Mouse (Mus musculus): ENCODE measurements around the gene Sdk1. TPM values are rescaled to one million over a fixed set of nuclear protein-coding genes. Genes with fewer than 3 reads are reported as not detected.
"Not testable (repeated sequence)": the region's sequence is repeated elsewhere in the genome, so short reads cannot be mapped to it uniquely, and the experiment has no call there.

The Sdk1 gene
- polyA plus RNA-seq, 1 experiment from 2014 or later = 2.3 TPM

GRCm38 (mm10) chr5:141591246-141591645 lies 350.0 kb downstream of the Sdk1 start:
- no peak overlapping the region for H3K9ac ChIP-seq (ENCODE audit: low read length)
- no peaks in the 10 kb centered on the region for H3K36me3 ChIP-seq (ENCODE audit: control insufficient read depth, insufficient read depth, low read length)
- no peaks in the 10 kb centered on the region for H3K4me1 ChIP-seq (ENCODE audit: control insufficient read depth, insufficient read depth, low read length)
- H3K27me3 ChIP-seq (ENCODE audit: control insufficient read depth, insufficient read depth, low read length) = no peaks in the 10 kb centered on the region
- 93% methylated on average over 5 of the region's 5 CpGs for WGBS
- H3K27ac ChIP-seq (ENCODE audit: low read depth, low read length) = no peak overlapping the region
- ATAC-seq (ENCODE audit: insufficient read depth, low FRiP score, low TSS enrichment) (no peak), DNase-seq (ENCODE audit: low spot score) (no peak)
- H3K9me3 ChIP-seq (ENCODE audit: control insufficient read depth, low read length) = no peaks in the 10 kb centered on the region
- no peak overlapping the region for H3K4me3 ChIP-seq (ENCODE audit: low read depth, low read length)
- no peak overlapping the region for H3K4me2 ChIP-seq (ENCODE audit: low read depth)

DNA sequence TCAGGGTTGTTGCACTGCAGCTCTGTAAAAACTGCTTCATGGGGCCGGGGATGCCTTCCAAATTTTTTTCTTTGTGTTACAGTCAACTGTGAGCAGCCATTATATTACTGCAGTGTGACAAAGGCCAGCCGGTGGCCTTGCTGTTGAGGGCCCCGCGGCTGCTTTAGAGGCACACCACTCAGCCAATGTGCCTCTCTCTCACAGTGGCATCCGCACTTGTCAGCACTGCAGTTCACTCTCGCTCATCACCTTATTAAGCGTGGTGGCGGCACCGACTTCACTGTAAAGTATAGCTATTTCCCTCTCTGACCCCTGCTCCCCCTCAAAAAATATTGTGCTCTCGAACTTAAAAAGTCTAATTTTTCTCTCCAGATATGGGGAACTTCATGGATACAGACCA lies 371.4 kb downstream of the Sdk1 start:
- Histone ChIP-seq H3K4me3 (ENCODE audit: low read depth, low read length) (no peak overlapping the region), H3K27me3 (ENCODE audit: control insufficient read depth, insufficient read depth, low read length) (no peaks in the 10 kb centered on the region), H3K4me2 (ENCODE audit: low read depth) (no peak overlapping the region), H3K9me3 (ENCODE audit: control insufficient read depth, low read length) (no peaks in the 10 kb centered on the region), H3K36me3 (ENCODE audit: control insufficient read depth, insufficient read depth, low read length) (no peaks in the 10 kb centered on the region), H3K27ac (ENCODE audit: low read depth, low read length) (no peak overlapping the region), H3K4me1 (ENCODE audit: control insufficient read depth, insufficient read depth, low read length) (no peaks in the 10 kb centered on the region), H3K9ac (ENCODE audit: low read length) (no peak overlapping the region)
- DNase-seq (ENCODE audit: low spot score) = no peak
- WGBS = 64% methylated on average over 10 of the region's 10 CpGs
- ATAC-seq (ENCODE audit: insufficient read depth, low FRiP score, low TSS enrichment) = no peak

GRCm38 (mm10) chr5:141615763-141616162 lies 374.5 kb downstream of the Sdk1 start:
- no peak overlapping the region for H3K27ac ChIP-seq (ENCODE audit: low read depth, low read length)
- ATAC-seq (ENCODE audit: insufficient read depth, low FRiP score, low TSS enrichment) = no peak
- no peaks in the 10 kb centered on the region for H3K27me3 ChIP-seq (ENCODE audit: control insufficient read depth, insufficient read depth, low read length)
- H3K9ac ChIP-seq (ENCODE audit: low read length) = no peak overlapping the region
- H3K4me3 ChIP-seq (ENCODE audit: low read depth, low read length) = no peak overlapping the region
- no peak for DNase-seq (ENCODE audit: low spot score)
- no peaks in the 10 kb centered on the region for H3K9me3 ChIP-seq (ENCODE audit: control insufficient read depth, low read length)
- H3K4me1 ChIP-seq (ENCODE audit: control insufficient read depth, insufficient read depth, low read length) = no peaks in the 10 kb centered on the region
- 52% methylated on average over 7 of the region's 7 CpGs for WGBS
- no peak overlapping the region for H3K4me2 ChIP-seq (ENCODE audit: low read depth)
- H3K36me3 ChIP-seq (ENCODE audit: control insufficient read depth, insufficient read depth, low read length) = no peaks in the 10 kb centered on the region

DNA sequence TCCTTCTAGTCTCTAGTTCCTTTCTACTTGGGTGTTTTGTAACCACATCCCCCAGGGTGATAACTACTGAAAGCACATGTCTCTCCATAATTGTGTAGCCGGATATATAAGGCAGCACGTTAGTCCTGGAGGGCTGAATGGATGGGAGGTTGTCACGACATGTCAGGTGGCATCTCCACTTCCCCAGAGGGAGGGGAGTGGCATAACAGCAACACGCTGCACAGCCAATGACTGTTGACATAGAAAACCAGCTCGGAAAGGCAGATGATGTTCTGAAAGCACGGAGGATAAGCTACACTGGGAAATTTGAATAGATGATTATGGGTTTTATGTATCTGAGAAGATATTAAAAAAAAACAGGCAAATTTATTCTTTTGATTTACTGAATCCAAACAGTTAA lies 376.4 kb downstream of the Sdk1 start:
- no peak for ATAC-seq (ENCODE audit: insufficient read depth, low FRiP score, low TSS enrichment)
- WGBS = 76% methylated on average over 6 of the region's 6 CpGs
- H3K9me3 ChIP-seq (ENCODE audit: control insufficient read depth, low read length) = no peaks in the 10 kb centered on the region
- no peak overlapping the region for H3K4me2 ChIP-seq (ENCODE audit: low read depth)
- no peaks in the 10 kb centered on the region for H3K36me3 ChIP-seq (ENCODE audit: control insufficient read depth, insufficient read depth, low read length)
- H3K27ac ChIP-seq (ENCODE audit: low read depth, low read length) = no peak overlapping the region
- no peaks in the 10 kb centered on the region for H3K27me3 ChIP-seq (ENCODE audit: control insufficient read depth, insufficient read depth, low read length)
- no peaks in the 10 kb centered on the region for H3K4me1 ChIP-seq (ENCODE audit: control insufficient read depth, insufficient read depth, low read length)
- no peak overlapping the region for H3K9ac ChIP-seq (ENCODE audit: low read length)
- no peak overlapping the region for H3K4me3 ChIP-seq (ENCODE audit: low read depth, low read length)
- DNase-seq (ENCODE audit: low spot score) = no peak

DNA sequence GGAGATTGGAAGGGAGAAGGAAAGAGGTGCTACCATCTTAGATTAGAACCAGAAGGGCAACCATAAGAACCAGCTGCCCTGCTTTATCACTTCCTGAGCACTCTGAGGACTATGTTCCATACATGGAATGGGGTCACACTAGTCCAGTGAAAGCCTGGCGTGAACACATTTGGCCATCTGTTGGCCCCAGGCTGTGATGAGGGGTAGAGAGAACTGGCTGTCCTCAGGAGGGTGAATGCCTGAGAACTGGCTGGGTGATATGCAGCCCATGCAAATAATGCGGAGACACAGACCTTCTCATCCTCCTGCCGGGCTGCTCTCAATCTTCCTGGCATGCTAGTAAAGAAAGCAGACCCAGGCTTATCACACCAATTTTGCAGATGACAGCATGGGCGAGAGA lies 384.1 kb downstream of the Sdk1 start:
- no peak overlapping the region for H3K4me3 ChIP-seq (ENCODE audit: low read depth, low read length)
- 73% methylated on average over 4 of the region's 4 CpGs for WGBS

GRCm38 (mm10) chr5:141631641-141632040 lies 390.4 kb downstream of the Sdk1 start:
- H3K27ac ChIP-seq (ENCODE audit: low read depth, low read length) = no peak overlapping the region
- H3K4me3 ChIP-seq (ENCODE audit: low read depth, low read length) = no peak overlapping the region
- no peak overlapping the region for H3K4me2 ChIP-seq (ENCODE audit: low read depth)
- DNase-seq (ENCODE audit: low spot score) (no peak), ATAC-seq (ENCODE audit: insufficient read depth, low FRiP score, low TSS enrichment) (no peak)
- H3K9me3 ChIP-seq (ENCODE audit: control insufficient read depth, low read length) = no peaks in the 10 kb centered on the region
- no peaks in the 10 kb centered on the region for H3K36me3 ChIP-seq (ENCODE audit: control insufficient read depth, insufficient read depth, low read length)
- H3K9ac ChIP-seq (ENCODE audit: low read length) = no peak overlapping the region
- no peaks in the 10 kb centered on the region for H3K4me1 ChIP-seq (ENCODE audit: control insufficient read depth, insufficient read depth, low read length)
- 88% methylated on average over 5 of the region's 5 CpGs for WGBS
- H3K27me3 ChIP-seq (ENCODE audit: control insufficient read depth, insufficient read depth, low read length) = no peaks in the 10 kb centered on the region

More for the DNA sequence above, 384.1 kb downstream of the Sdk1 start:
- DNase-seq (ENCODE audit: low spot score) = no peak
- Histone ChIP-seq H3K4me2 (ENCODE audit: low read depth) (no peak overlapping the region), H3K9me3 (ENCODE audit: control insufficient read depth, low read length) (no peaks in the 10 kb centered on the region), H3K27me3 (ENCODE audit: control insufficient read depth, insufficient read depth, low read length) (no peaks in the 10 kb centered on the region), H3K9ac (ENCODE audit: low read length) (no peak overlapping the region), H3K36me3 (ENCODE audit: control insufficient read depth, insufficient read depth, low read length) (no peaks in the 10 kb centered on the region), H3K4me1 (ENCODE audit: control insufficient read depth, insufficient read depth, low read length) (no peaks in the 10 kb centered on the region), H3K27ac (ENCODE audit: low read depth, low read length) (no peak overlapping the region)
- ATAC-seq (ENCODE audit: insufficient read depth, low FRiP score, low TSS enrichment) = no peak

GRCm38 (mm10) chr5:141633271-141633670 lies 392.0 kb downstream of the Sdk1 start:
- DNase-seq (ENCODE audit: low spot score) (no peak), ATAC-seq (ENCODE audit: insufficient read depth, low FRiP score, low TSS enrichment) (no peak)
- H3K9me3 ChIP-seq (ENCODE audit: control insufficient read depth, low read length) = no peaks in the 10 kb centered on the region
- H3K4me1 ChIP-seq (ENCODE audit: control insufficient read depth, insufficient read depth, low read length) = no peaks in the 10 kb centered on the region
- no peaks in the 10 kb centered on the region for H3K27me3 ChIP-seq (ENCODE audit: control insufficient read depth, insufficient read depth, low read length)
- no peaks in the 10 kb centered on the region for H3K36me3 ChIP-seq (ENCODE audit: control insufficient read depth, insufficient read depth, low read length)
- no peak overlapping the region for H3K4me3 ChIP-seq (ENCODE audit: low read depth, low read length)
- H3K9ac ChIP-seq (ENCODE audit: low read length) = no peak overlapping the region
- H3K27ac ChIP-seq (ENCODE audit: low read depth, low read length) = no peak overlapping the region
- WGBS = 72% methylated on average over 4 of the region's 4 CpGs
- H3K4me2 ChIP-seq (ENCODE audit: low read depth) = no peak overlapping the region

- Histone ChIP-seq H3K4me1 (ENCODE audit: control insufficient read depth, insufficient read depth, low read length) (no peaks in the 10 kb centered on the region), H3K4me3 (ENCODE audit: low read depth, low read length) (no peak overlapping the region), H3K4me2 (ENCODE audit: low read depth) (no peak overlapping the region), H3K27ac (ENCODE audit: low read depth, low read length) (no peak overlapping the region), H3K9ac (ENCODE audit: low read length) (no peak overlapping the region), H3K27me3 (ENCODE audit: control insufficient read depth, insufficient read depth, low read length) (no peaks in the 10 kb centered on the region), H3K36me3 (ENCODE audit: control insufficient read depth, insufficient read depth, low read length) (no peaks in the 10 kb centered on the region), H3K9me3 (ENCODE audit: control insufficient read depth, low read length) (no peaks in the 10 kb centered on the region)
- DNase-seq (ENCODE audit: low spot score) (no peak), ATAC-seq (ENCODE audit: insufficient read depth, low FRiP score, low TSS enrichment) (no peak)
- WGBS = 90% methylated on average over 11 of the region's 11 CpGs
Measured at GRCm38 (mm10) chr5:141636406-141636805, 395.1 kb downstream of the Sdk1 start.

GRCm38 (mm10) chr5:141637054-141637453 lies 395.8 kb downstream of the Sdk1 start:
- H3K9me3 ChIP-seq (ENCODE audit: control insufficient read depth, low read length); H3K4me1 ChIP-seq (ENCODE audit: control insufficient read depth, insufficient read depth, low read length); H3K4me3 ChIP-seq (ENCODE audit: low read depth, low read length); H3K27me3 ChIP-seq (ENCODE audit: control insufficient read depth, insufficient read depth, low read length); H3K27ac ChIP-seq (ENCODE audit: low read depth, low read length); H3K36me3 ChIP-seq (ENCODE audit: control insufficient read depth, insufficient read depth, low read length); DNase-seq (ENCODE audit: low spot score); H3K4me2 ChIP-seq (ENCODE audit: low read depth); H3K9ac ChIP-seq (ENCODE audit: low read length); ATAC-seq (ENCODE audit: insufficient read depth, low FRiP score, low TSS enrichment): not testable (repeated sequence)
- 74% methylated on average over 3 of the region's 3 CpGs for WGBS
